Mouse (Mus musculus): ENCODE data around the gene Pik3cb.
A peak's percentile ranks its signal among the peaks of the same experiment; 100 is the strongest.

Gene Pik3cb

DNA sequence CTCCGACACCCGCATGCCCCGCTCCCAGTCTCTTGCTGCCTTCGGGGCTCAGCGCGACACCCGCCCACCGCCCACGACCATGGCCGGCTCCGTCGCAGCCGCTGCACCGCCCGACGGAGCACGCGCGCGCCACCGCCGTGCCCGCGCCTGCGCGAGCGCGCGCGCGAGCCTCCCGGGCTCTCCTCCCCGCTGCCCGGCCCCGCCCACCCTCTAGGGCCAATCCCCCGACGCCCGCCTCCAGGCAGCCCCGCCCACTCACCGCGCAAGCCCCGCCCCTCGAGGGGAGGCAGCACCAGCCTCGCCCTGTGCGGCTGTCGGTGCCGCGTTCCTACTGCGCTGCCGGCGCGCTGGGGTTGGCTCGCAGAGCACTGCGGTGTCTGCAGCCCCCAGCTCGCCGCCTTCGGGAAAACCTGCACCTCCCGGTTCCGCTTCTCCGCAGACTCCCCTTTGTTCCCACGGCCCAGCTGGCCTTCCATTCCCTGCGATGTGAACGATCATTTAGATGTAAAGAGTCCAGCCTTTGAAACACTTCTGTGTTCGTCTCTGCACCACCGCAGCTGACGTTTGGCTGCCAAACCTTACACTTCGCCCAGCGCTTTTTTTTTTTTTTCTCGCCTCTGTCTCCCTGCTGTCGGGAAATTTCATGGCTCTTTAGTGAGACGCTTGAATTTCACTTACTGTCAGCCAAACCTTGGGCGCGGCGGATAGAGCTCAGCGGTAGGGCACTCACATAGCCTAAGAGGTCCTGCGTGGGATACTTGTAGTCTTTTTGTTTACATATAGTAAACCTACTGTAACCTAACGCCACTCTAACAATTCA lies at the start of gene Pik3cb:
Gene Pik3cb (minus strand): TSS at position 559 of the 820 bp plus-strand sequence.
- peak; percentile 89 for ATAC-seq (ENCODE audit: low TSS enrichment)

DNA sequence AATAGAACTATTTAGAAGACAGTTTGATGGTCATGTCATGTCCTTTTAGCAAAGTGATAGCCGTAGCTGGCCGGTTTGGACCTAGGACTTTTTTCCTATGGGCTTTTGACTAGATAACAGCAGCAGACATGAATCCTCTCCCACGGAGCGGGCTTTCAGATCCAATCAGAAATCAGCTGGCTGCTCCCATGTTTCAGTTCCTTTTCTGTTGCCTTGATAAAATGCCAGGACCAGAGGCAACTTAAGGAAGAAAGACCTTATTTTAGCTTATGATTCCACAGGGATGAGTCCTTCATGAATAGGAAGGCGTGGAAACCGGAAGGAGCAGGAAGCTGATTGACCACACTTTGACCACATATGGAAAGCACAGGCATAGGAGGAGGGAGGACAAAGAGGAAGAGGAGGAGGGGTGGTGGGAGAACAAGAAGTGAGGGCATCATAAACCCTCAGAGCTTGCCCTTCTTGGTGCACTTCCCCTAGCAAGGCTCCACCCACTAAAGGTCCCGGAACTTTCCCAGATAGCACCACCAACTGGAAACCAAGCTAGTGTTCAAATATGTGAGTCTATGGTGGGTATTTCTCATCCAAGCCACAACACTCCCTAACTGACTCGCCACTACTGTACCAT lies 42.7 kb upstream of the Pik3cb start:
- ATAC-seq (ENCODE audit: low TSS enrichment), result no peak

DNA sequence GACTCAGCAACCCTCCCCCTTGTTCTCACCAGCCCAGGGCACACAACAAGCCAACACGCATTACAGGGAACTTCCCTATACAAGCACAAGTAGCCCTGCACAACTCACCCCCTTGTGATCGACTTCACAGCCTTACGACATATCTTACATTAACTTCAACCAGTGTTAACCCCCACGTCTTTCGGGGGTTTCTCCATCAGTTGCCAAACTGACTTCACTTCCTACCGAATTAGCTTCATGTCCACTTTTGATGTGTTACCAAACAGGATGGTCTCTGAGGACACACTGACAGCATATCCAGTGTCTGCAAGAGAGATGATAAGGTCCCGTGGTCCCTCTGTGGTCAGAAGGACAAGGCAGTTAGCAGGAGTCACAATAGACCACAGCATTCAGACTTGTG lies 41.7 kb upstream of the Pik3cb start:
- ATAC-seq (ENCODE audit: low TSS enrichment), result no peak

DNA sequence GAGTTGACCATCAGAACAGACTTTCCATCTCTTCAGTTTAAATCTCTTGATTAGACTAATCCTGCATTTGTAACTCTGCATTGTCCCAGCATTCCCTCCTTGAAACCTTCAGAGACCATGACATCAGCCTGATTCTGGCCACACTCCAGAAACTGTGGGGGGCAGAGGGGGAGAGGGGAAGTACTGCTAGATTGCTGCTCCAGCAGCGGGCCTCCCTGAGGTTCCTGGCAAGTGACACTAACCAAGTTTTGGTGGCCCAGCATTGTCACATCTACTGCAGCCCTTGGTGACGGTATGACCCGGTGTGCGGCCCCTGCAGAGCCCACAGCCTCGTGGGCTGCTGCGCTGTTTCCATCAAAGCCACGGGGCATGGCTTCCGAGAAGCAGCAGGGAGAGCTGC lies 39.9 kb upstream of the Pik3cb start:
- ATAC-seq (ENCODE audit: low TSS enrichment), result no peak

DNA sequence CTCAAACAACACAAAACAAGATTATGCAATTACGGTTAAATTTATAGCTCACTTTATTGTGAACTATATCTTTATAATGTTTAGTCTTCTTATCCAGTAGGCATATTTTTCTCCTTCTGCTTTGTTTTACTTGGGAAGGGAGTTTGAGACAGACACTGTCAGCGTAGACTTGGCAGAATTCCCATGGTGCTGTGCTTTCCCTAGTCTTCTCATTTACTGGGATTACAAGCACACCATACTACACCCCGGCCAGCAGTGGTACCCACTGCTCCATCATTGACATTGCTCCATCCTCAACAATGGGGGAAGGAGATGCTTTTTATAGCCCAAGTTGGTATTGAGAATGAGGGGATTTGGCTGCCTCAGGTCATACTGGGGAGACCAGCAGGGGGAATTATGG lies 38.3 kb upstream of the Pik3cb start:
- no peak for ATAC-seq (ENCODE audit: low TSS enrichment)

DNA sequence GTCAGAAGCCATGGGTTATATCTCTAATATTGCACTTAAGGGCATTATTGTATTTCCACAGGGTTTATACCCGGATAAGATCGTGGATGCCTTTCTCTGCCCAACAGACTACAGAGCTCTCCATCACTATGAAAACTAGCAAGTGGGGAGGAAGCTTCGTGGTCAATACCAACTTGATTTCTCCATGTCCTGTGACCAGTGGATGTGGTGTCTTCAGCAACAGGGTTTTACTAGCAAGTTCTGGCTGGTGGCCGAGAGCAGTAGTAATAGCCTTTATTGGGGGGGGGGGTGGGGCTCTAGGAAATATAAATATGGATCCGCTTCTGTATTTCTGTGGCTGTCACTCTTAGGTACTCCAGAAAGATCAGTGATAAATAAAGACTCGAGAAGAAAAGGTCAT lies 35.4 kb upstream of the Pik3cb start:
- ATAC-seq (ENCODE audit: low TSS enrichment), result no peak

DNA sequence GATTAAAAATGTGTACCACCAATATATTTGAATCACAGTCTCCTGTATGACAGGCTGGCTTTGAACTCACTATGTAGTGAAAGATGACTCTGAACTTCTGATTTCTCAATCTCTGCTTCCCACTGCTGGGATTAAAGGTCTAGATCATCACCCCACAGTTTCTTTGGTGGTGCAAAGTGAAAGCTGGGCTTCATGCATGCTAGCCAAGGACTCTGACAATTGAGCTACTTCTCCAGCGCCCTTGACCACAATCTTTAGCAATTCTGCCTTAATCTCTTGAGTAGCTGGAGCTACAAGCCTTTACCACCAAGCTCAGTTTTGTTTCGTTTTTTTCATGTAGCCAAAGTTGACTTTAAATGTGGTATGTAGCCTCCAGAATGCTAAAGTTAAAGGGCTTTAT lies 32.4 kb upstream of the Pik3cb start:
- no peak for ATAC-seq (ENCODE audit: low TSS enrichment)

DNA sequence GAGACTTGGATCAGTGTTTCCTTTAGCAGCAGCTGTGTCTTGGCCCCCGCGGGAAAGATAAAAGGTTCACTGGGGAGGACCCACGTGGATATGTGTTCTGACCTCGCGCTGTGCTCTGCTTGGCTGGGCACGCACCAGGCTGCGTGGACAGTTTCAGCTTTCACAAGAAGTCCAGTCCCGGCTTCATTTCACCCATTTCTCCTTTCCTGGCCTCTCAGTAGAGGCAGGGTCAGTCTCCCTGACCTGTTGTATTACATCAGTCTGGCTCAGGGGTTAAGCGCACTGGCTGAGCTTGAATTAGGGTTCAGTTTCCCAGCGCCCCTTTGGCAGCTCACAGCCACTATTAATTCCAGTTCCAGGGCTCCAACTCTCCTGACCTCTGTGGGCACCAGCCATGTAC lies 30.8 kb upstream of the Pik3cb start:
- no peak for ATAC-seq (ENCODE audit: low TSS enrichment)

DNA sequence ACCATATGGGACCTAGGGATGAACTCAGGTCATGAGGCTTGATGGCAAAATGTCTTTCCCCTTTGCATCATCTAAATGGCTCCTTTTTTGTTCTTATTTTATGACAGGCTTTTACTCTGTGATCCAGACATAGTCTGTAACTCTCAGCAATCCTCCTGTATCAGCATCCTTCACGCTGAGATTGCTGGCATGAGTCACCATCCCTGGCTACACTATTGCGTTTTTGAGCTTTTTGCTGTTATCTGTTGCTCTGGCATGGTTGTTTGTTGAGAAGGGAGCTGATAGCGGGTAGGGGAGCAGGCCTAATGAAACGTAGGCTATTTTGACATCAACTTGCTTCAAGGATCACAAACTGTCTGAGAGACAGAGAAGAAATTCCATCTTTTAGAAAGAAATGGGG lies 28.6 kb upstream of the Pik3cb start:
- ATAC-seq (ENCODE audit: low TSS enrichment), result no peak

DNA sequence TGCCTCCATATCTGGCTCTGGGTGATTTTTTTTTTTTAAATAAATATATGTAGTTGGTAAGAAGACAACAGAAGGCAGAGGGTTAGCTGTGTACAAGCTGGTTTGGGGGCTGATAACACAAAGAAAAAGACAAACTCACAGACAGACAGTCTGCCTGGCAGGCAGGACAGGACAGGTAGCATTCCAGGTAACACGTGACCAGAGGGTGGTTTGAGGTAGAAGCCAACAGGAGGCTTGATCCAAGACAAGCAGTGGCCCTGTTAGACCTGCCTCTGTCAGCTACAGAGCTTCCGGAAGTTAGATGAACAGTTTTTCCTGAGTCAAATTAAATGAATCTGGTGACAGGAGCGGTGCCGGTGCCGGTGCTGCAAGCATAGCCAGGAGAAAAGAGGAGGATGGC lies 26.5 kb upstream of the Pik3cb start:
- ATAC-seq (ENCODE audit: low TSS enrichment), result no peak

DNA sequence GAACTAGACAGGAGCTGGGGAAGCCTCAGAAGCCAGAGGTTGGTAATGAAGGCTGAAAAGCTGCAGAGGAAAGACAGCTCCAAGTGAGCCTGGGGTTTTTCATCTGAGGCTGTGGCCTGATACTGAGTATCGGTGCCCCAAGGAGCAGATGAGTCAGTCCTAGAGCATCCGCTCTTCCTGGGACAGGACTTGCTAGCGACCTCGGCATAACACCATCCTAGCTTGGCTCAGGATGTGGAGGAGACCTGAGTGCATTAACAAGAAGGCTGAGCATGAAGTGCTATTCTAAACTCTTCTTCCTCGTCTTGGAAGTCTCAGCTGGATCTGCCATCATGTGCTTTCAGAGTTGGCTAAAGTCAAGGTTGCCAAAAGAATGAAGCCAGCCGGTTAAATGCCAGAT lies 25.5 kb upstream of the Pik3cb start:
- ATAC-seq (ENCODE audit: low TSS enrichment), result no peak

DNA sequence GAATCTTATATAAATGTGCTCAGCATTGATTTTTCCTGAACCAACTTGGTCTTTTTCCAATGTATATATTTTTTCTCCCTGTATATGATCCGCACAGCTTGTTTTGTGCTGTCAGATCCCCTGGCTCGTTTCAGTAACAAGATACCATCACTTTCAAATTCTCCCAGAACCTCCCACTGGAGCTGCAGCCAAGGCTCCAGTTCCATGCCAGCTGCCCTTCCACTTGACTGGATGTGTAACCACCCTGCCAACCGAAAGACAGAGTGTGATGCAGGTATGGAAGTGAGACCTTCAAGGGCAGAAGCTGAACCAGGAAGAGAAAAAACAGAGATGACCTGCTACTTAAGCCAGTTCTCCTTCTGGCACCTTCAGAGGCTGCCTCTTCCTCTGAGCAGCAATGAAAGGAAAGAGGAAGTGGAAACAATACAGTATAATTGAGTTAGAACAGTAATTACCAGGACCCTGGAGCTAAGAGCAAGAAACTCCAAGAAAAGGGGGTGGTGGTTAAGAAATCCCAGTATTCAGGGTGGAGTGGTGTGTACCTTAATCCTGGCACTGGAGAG lies 24.3 kb upstream of the Pik3cb start:
- ATAC-seq (ENCODE audit: low TSS enrichment), result no peak

DNA sequence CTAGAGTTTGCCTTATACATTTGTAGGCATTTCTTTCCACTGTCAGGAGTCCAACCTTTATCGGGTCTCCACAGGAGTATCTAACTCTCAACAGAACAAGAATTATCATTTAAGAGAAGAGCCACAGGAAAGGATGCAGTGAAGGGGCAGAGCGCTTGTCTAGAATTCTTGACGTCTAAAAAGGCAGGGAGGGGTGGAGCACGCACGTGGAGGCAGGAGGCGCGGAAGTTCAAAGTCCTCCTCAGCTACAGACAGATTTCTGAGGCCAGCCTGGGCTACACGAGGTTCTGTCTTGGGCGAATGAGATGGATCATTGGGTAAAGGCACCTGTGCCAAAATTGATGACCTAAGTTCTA lies 23.7 kb upstream of the Pik3cb start:
- ATAC-seq (ENCODE audit: low TSS enrichment), result no peak

DNA sequence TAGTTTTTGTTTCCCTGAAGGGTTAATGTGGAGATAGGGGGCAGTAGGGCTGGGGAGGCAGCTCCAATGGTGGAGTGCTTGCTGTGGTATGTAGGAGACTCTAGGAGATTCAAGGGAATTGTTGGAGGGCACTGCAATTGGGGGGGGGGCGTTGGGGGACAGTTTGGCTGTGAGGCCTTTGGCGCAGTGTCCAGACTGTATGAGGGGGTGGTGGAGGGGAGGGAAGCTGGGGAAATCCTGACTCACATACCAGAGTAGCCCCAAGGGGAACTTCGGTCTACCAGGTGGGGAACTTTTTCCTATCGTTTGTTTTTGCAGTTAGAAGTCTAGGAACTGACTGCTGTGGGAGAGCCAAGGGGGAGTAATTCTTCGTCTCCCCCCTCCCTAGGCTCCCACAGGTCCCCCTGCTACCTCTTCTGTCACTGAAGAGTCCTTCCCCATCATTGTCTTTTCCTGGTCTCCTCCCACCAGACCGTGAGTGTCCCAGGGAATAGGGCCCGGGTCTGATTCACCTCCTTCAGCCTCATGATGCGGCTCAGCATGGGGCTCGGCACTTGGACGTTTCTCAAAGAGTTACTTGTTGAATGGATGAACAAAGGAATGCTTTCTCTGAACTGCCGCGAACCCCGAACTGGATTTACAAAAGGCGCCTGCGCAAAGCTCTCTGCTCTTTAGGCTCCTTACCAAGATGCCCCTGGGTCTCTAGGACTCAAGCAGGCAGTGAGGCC lies 23.2 kb upstream of the Pik3cb start:
- ATAC-seq (ENCODE audit: low TSS enrichment), result peak; percentile 41; the same call in 1 of the 2 replicates

DNA sequence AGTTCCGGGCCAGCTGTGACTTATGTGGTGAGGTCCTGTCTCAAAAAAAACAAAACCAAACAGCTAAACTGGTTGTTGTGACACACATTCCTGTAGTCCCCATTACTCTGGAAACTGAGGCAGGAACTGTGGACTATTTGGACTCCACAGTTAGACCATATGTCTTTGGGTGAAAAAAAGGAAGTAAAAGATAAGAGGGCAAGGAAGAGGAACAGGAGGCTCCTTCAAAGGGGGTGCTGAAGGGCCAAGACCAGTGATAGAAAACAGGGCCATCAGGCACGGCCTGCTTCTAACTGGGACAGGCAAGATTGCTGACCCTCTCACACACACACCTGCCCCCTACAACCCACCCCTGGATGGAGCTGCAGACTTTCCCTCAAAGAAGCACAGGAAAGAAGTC lies 22.4 kb upstream of the Pik3cb start:
- ATAC-seq (ENCODE audit: low TSS enrichment), result no peak

DNA sequence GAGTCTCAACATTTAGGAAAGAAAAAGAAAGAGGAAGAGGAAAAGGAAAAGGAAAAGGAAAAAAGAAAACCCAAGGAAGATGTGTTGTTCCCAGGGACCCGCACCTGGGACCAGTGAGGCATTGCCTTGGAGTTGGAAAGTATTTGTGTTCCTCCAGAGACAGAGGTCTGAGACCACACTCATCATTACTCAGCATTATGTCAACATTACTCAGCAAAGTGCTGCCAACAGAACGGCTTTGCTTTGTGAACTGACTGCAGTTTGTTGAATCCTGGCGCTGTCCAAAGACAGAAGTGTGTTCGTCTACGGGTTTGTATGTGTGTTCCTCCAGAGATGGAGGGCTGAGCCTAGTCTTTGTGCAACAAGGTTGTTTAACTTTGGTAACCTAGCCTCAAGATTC lies 20.4 kb upstream of the Pik3cb start:
- ATAC-seq (ENCODE audit: low TSS enrichment), result no peak

DNA sequence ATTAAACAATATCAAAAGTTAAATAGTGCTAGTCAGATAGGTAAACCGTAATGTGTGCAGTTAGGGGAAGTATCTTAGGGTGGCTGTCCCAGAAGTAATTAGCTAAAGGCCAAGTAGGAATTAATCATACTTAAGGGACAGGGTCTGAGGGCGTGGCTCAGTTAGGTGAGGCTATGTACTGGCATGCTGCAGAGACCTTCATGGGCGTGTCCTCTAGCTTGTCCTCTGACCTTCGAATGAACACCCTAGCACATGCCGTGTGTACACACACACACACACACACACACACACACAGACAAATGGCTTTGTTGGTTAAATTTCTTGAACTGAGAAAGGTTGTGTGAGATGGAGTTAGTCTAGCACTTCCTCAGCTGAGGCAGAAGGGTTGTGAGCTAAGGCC lies 19.5 kb upstream of the Pik3cb start:
- no peak for ATAC-seq (ENCODE audit: low TSS enrichment)

DNA sequence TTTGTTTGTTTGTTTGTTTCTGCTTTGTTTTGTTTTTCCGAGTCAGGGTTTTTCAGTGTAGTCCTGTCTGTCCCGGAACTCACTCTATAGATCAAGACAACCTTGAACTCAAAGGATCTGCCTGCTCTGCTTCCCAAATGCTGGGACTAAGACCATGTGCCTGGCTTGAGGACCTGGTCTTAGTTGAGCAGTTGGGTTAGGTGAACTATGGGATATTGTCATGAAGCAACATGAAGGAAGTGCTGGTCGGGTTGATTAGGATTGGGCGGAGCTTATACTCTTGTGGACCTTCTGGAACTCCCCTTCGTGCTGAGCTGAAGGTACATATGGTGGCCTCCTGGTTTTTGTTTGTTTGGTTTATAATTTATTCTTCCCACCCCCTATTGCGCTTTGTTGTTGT lies 18.3 kb upstream of the Pik3cb start:
- ATAC-seq (ENCODE audit: low TSS enrichment), result no peak

DNA sequence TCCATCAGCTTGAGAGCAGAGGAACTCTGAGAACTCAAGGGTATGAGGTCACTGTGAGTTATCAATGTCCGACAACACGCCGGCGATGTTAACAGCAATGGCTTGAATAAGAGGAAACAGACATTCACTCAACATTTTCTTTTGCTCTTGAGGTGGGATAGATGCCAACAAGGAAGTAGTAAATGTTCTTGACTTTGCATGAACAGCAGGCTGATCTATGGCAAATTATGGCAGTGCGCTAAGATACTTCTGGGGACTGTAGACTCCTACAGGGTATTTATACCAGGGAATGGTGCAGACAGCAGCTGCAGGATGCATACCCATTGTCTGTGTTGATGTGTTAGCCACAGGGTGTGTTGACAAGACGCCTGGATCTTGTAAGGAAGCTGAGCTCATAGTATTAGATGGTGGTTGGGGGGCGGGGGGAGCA lies 17.8 kb upstream of the Pik3cb start:
- no peak for ATAC-seq (ENCODE audit: low TSS enrichment)

DNA sequence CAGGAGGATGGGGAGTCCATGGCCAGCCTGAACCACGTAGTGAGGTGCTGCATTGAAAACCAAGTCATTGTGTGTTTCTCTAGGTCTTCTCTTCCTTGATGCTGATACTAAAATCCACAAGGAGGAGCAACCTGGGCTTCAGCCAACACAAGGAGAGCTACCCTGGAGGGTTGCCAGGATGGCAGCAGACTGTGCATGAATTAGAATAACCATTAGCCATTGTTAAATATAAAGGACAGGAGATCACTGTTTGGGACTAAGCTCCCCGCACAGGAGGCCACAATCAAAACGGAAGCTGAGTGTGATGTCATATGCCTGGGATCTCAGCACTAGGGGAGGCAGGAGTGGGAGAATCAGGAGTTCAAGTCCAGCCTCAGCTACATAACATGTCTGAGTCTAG lies 13.2 kb upstream of the Pik3cb start:
- no peak for ATAC-seq (ENCODE audit: low TSS enrichment)

DNA sequence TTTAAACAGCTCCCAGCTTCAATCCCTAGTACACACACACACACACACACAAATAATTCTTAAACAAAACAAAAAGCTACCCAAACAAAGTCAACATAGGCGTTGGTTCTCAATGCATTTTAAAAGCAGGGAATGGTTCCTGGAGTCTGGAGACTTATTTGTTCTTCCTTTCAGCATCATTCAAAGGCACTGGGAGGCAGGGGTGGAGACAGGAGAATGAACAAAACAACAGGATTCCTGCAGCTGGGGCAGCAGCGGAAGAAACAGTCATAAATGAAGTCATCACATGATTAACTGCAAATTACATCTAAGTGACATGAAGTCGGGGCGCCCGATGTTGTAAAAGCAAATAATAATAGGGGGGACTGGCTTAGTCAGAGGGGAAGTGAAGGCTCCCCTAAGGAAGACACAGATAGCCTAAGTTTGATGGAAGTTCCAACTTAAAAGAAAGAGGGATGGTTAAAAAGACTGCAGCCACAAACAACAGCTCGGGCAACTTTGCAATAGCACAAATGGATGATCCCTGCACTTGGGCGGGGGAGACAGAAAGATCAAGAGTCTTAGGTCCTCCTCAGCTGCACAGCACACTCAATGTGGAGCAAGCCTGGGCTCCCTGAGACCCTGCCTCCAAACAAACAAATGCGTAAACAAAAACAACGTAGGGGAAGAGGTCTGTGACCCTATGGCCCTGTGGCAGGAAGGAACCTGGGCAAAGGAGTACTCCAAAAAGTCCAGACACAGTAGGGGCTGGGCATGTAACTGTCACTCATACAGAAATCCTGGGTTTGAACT lies 12.5 kb upstream of the Pik3cb start:
- ATAC-seq (ENCODE audit: low TSS enrichment), result no peak
